Mouse (Mus musculus): ENCODE data around the gene Frmd6.

DNA sequence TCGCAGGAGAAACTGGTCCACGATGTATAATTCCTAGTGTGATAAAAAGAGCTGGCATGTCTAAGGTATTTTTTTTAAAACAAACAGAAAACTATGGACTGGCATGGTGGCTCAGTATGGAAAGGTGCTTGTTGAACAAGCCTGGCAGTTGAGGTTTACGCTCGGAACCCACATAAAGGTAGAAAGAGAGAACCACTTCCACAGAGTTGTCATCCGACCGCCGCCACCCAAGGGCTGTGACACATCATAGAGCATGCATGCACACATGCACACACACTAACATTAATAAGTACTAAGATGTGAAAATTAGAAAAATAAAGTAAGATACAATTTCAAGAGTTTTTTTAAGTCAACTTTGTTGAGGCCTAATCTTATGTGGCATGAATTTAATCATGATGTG lies 115.5 kb downstream of the Frmd6 start:
- no peak for TF ChIP-seq POLR2A (IDR thresholded peaks at IDR 0.05; ENCODE audit: insufficient read length, low read depth)
- TF ChIP-seq MAX (IDR thresholded peaks at IDR 0.05; ENCODE audit: low read depth) = no peak
- TF ChIP-seq USF1 (IDR thresholded peaks at IDR 0.05; ENCODE audit: low read depth) = no peak
- no peak for TF ChIP-seq E2F4 (IDR thresholded peaks at IDR 0.05; ENCODE audit: insufficient read depth)
- TF ChIP-seq CEBPB (IDR thresholded peaks at IDR 0.05; ENCODE audit: insufficient read depth, poor library complexity, severe bottlenecking) = no peak
- no peak for TF ChIP-seq SRF (IDR thresholded peaks at IDR 0.05; ENCODE audit: control insufficient read depth, insufficient read length, low read depth)
- no peak for TF ChIP-seq MYOD1 (IDR thresholded peaks at IDR 0.05; ENCODE audit: control insufficient read depth in 1 of 3, insufficient read length in 2 of 3, low read depth in 2 of 3)
- TF ChIP-seq TCF12 (IDR thresholded peaks at IDR 0.05; ENCODE audit: insufficient read depth, poor library complexity, severe bottlenecking) = no peak
